Mouse (Mus musculus): ENCODE data around the gene Adipoq. TPM values are rescaled to one million over a fixed set of nuclear protein-coding genes. Genes with fewer than 3 reads are reported as not detected.
"Not testable (repeated sequence)": the region's sequence is repeated elsewhere in the genome, so short reads cannot be mapped to it uniquely, and the experiment has no call there.

Gene Adipoq
- total RNA-seq (2021) = 100 to 1,000 TPM; 265 to 655 TPM
- long read RNA-seq, experiment 1, transcript Adipoq-201 (3 exons, 1,292 nt) = major isoform, 181 of 204 reads
- long read RNA-seq, experiment 1, partial matches to known transcripts = 22 of 204 reads
- long read RNA-seq, experiment 1, other reads (novel, unspliced or antisense) = 1 of 204 reads
- long read RNA-seq, experiment 2, transcript Adipoq-201 (3 exons, 1,292 nt) = major isoform, 306 of 395 reads
- long read RNA-seq, experiment 2, partial matches to known transcripts = 86 of 395 reads
- long read RNA-seq, experiment 2, other reads (novel, unspliced or antisense) = 2 of 395 reads

GRCm38 (mm10) chr16:23146280-23146679 is at the start of gene Adipoq:
Adipoq (plus strand) TSS chr16:23146536.
- DNase-seq (ENCODE audit: low spot score in 2 of 2) = no peak

GRCm38 (mm10) chr16:23096886-23097285 is 49.5 kb upstream of the Adipoq start:
- not testable (repeated sequence) for DNase-seq (ENCODE audit: low spot score in 2 of 2)

DNA sequence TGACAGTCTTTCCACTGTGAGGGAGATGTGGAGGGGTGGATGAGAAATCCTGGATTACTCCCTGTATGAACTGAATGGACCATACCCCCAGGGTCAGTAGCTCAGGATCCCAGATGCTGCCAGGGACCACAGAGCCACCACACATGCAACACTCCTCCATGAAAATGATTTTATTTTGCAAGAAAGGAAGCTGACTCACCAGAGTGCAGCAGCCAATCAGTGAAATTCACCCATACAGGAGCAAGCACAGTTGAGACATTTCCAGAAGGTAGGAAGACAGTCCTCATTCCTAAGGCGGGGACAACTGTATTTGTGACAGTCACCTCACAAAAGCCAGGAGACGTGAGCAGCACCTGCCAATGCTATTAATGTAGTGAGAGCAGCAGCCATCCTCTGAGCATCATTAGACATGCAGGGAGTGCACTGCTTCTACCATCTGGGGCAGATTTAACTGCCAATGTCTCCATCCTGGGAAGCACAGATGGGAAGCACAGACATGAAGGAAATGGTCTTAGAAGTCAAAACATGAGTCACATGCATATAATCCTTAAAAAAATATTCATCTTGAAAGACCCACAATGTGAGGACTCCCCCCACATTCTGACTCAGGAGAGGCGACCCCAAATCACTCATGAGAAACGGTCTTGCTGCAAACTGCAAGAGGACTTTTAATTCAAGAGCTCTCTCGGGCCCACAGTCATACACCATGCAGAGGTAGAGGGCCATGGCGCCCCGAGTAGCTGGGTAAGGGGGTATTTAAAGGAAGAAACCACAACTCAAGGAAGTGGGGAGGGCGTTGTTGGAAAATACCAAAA is 48.8 kb upstream of the Adipoq start:
- not testable (repeated sequence) for DNase-seq (ENCODE audit: low spot score in 2 of 2)

DNA sequence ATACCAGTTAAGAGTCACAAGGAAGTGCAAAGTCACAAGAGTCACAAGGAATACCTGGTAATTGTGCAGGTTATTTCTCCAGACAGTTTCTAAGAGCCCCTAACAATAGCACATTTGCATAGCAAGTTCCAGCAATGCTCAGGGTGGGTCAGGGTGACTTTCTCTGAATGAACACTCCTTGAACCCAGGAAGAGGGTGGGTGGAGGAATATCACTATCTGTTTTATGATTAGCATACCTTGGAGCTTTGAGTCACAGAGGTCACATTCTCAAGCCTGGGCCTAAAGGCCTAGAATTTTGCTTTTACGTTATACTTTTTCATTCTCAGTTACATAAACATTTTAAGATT is 48.3 kb upstream of the Adipoq start:
- DNase-seq (ENCODE audit: low spot score in 2 of 2) = not testable (repeated sequence)

DNA sequence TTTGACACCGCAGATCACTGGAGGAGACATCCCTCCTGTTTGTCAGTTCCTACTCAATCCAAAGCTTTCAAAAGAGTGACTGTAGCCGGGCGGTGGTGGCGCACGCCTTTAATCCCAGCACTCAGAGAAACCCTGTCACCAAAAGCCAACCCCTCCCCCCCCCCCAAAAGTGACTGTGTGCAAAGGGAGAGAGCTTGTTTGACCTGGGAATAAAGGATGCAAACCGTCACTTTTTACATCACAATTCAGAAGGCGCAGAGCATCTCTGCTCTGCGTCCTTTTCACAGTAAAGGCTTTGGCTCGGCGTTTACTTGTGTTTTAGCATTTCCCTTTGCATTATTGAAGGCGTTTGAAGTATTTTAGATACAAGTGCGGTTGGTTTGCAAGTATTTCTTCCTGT is 46.7 kb upstream of the Adipoq start:
- no peak for DNase-seq (ENCODE audit: low spot score in 2 of 2)

GRCm38 (mm10) chr16:23100099-23100575 is 46.2 kb upstream of the Adipoq start:
- DNase-seq (ENCODE audit: low spot score in 2 of 2) = no peak

DNA sequence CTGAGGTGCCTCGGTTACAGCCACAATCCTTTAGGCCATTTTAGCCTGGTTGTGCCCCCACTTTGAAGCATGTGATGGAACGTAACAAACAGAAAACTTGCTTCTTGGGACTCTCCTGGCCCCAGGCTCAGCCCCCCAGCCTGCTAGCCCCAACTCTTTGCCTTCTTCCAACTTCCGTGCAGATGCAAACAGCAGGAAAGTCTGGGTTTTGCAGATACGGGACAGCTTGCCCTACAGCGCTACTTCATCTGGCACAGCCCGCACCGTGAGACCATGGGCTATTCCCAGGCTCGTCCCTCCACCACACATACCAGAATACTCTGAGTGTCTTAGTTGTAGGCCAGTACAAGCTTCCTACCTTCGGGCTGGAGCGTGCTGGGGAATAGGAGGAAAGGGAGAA is 45.7 kb upstream of the Adipoq start:
- no peak for DNase-seq (ENCODE audit: low spot score in 2 of 2)

DNA sequence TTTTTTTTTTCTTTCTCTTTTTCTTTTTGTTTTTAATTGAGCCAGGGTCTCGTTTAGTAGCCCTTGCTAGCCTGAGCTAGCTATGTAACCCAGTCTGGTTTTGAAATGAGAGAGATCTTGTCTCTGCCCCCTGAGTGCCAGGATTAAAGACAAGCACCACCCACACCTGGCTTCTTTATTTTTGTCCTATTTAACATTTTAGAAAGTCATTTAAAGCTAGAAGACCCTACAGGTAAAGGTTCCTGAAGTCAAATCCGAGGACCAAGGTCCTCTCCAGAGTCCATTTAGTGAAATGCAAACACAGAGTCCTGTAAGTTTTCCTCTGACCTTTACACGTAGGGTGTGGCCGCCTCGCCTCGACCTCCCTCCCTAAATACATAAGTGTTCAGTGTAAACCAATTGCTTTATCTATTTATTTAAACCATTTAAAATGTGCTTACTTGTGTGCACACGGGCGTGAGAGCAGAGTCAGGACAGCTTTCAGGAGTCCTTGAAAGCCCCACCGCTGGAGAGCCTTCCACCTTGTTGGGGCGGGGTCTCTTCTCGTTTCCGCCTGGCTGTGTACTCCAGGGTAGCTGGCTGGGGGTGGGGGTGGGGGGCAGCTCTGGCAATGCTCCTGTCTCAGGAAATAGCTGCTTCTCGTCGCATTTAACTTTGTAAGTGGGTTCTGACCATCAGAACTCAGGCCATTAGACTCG is 43.8 kb upstream of the Adipoq start:
- no peak for DNase-seq (ENCODE audit: low spot score in 2 of 2)

- no peak for DNase-seq (ENCODE audit: low spot score in 2 of 2)
Observed at GRCm38 (mm10) chr16:23103038-23103745, 43.1 kb upstream of the Adipoq start.

GRCm38 (mm10) chr16:23103841-23104240 is 42.5 kb upstream of the Adipoq start:
- no peak for DNase-seq (ENCODE audit: low spot score in 2 of 2)

DNA sequence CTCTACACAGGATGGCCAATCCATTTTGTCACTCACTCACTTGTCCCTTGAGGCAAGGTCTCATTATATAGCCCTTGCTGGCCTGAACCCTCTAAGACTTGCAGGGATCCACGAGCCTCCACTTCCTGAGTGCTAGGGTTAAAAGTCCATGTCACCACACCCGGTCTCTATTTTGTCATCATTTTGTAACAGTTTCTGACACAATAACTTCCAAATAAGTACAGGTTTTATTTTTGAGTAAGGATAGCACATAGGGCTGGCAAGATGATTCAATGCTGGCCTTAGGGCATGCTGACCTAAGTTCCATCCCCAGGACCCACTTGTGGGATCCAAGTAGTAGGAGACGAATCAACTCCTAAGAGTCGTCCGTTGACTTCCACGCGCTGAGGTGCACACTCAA is 40.2 kb upstream of the Adipoq start:
- DNase-seq (ENCODE audit: low spot score in 2 of 2) = no peak

DNA sequence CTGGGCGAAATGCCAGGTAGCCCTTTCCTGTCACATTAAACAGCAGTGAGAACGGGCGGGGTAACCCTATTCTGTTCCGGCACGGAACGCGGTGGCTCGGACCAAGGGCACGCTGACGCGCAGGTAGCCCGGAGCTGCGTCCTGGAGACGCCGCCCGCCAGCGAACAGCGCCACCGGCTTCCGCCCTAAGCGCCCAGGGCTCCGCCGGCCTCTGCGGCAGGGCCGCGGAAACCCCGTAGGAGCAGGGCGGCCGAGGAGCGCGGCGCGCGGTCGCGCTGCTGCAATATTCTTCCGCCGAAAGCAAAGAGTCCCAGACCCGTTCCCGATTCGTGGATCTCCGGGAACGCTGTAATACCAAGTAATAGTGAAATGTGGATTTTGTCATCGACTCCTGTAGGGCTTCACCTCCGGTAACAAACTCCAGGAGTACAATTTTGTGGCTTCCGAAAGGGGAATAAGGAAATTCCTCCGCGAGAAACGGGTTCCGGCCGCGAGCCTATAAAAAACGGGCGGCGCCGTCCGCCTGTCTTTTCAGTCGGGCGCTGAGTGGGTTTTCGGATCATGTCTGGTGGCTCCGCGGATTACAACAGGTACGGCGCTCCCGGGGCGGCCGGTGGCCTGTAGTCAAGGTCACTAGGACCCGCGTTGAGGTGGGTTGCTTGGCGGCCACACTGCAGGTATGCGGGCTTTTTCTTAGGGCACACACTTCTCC is 38.9 kb upstream of the Adipoq start, which contains the start of gene Eif4a2:
Gene Eif4a2, plus strand, starts transcription at position 214 of the 712 bp plus-strand sequence.
- peak; percentile 93 to 95 for DNase-seq (ENCODE audit: low spot score in 2 of 2)

DNA sequence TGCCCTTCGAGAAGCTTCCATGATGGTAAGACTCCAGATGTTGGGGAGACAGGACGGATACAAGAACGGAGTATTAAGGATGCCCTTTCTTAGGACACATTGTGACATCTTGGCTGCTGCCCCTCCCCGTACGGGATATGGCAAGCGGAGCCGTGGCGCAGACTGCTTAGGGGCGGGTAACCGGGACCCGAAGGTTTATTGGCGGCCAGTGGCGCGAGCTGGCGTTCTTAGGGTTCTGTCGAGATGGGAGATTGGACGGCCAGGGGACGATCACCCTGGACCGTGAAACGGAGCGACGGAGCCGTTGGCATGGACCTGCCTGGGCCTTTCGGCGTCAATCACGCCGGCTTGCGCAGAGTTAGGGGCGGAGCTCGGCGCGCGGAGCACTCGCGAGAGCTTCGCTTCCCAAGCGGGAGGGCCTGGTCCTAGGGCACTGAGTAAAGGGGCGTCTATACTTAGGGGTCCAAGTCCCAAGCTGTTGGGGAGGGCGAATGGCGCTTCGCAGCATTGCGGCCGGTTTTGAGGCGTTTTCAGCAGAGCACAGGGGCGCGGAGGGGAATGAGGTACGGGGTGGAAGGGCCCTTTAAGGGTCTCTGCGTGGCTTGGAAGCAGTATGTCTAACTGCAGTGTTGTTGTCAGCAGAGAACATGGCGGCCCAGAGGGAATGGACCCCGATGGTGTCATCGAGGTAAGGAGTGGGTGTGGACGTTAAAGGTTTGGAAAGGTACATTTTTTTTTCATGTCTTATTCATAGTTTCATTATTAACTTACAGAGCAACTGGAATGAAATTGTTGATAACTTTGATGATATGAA is 38.2 kb upstream of the Adipoq start:
- DNase-seq (ENCODE audit: low spot score in 2 of 2) = peak; percentile 77 to 78

DNA sequence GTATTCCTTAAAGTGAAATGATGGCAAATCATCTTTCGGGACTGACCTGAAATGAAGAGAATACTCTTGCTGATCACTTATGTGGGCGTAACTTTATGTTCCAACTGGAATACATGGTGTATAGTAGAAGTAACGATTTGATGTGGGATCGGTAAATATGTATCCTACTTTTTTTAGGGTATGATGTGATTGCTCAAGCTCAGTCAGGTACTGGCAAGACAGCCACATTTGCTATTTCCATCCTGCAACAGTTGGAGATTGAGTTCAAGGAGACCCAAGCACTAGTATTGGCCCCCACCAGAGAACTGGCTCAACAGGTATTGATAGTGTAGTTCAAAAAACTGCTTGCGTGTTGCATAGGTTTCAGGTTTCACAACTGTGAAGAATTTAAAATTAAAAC is 37.4 kb upstream of the Adipoq start:
- DNase-seq (ENCODE audit: low spot score in 2 of 2) = no peak

DNA sequence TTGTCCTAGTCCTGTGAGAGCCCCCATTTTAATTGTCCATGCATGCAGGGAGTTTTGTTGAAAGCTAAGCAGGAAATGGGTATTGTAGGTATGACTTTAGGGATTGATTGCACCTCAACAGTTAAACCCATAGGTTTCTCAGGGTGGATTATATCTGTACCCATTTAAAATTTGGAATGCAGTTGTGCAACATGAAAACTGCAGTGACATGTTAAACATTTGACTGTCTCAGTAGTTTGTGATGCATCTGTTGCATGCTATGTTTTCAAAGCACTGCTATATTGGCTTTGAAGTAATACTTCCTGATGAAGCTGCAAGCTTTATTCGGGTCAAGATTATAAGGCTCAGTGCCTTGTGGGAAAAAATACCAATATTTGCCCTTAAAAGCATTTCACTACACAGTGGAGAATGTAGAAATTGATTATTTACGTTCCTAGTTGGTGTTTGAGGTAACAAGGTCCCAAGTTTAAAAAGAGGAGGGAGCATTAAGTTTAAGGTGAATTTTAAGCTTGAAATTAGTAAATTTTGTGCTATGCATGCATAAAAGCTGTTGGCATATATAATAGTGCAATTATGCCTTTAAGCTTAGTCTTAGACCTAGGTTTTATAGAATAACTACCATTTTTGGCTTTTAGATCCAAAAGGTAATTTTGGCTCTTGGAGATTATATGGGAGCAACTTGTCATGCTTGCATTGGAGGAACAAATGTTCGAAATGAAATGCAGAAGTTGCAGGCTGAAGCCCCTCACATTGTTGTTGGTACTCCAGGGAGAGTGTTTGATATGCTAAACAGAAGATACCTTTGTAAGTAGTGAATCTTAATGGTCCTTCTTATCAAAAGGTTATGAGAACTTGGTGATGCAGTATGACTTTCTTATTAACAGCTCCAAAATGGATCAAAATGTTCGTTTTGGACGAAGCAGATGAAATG is 36.7 kb upstream of the Adipoq start:
- no peak for DNase-seq (ENCODE audit: low spot score in 2 of 2)

GRCm38 (mm10) chr16:23112348-23112747 is 34.0 kb upstream of the Adipoq start:
- DNase-seq (ENCODE audit: low spot score in 2 of 2) = no peak

DNA sequence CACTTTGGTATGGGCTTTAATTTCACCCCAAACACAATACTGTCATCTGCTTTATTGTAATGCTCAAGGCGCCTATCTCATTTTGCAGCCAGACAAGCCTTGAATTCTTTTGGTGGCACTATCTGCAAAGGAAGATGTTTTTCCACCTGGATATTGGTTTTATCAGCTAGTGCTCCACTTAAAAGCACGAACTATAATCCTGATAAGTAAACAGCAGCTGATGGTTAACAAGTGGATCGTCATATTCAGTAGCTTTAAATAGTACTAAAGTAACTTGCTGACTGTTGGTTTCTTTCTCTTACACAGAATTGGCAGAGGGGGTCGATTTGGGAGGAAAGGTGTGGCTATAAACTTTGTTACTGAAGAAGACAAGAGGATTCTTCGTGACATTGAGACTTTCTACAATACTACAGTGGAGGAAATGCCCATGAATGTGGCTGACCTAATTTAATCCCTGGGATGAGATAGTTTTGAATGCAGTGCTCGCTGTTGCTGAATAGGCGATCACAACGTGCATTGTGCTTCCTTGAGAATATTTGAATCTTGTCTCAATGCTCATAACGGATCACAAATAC is 33.4 kb upstream of the Adipoq start:
- DNase-seq (ENCODE audit: low spot score in 2 of 2) = no peak

GRCm38 (mm10) chr16:23113903-23114302 is 32.4 kb upstream of the Adipoq start:
- no peak for DNase-seq (ENCODE audit: low spot score in 2 of 2)

Data from adrenal gland, adult 18-20 months (tissue).